Mouse (Mus musculus) megakaryocyte, adult 5-6 weeks (primary cell): Measurements from ENCODE around the gene Olfr16. TPM values are rescaled to one million over a fixed set of nuclear protein-coding genes. Genes with fewer than 3 reads are reported as not detected.

Experiments
- ATAC-seq: 2 replicates; pipeline ENCODE4 v1.8.0; 2016; ENCODE audit warnings: mild to moderate bottlenecking, inconsistent platforms; ENCODE audit not compliant: poor library complexity, severe bottlenecking
- total RNA-seq, 2 experiments: library from RNA; stranded (forward) in 1 of 2; stranded (reverse) in 1 of 2; fragments of 153-499, 151-499 nt in 1 of 2; fragments of 221-1000, 200-1000 nt in 1 of 2; gene quantifications; 2 replicates each; pipeline versions ENCODE4 v1.2.3 to v1.2.4; 2015 to 2017

Olfr16 gene
- total RNA-seq (2015) (not detected in 2 replicates), total RNA-seq (2017) (not detected in 2 replicates)

- no peak for ATAC-seq
Observed at GRCm38 (mm10) chr1:172950160-172950559, at the start of gene Olfr16. TSS of gene Olfr16 (plus strand) at chr1:172950409.

DNA sequence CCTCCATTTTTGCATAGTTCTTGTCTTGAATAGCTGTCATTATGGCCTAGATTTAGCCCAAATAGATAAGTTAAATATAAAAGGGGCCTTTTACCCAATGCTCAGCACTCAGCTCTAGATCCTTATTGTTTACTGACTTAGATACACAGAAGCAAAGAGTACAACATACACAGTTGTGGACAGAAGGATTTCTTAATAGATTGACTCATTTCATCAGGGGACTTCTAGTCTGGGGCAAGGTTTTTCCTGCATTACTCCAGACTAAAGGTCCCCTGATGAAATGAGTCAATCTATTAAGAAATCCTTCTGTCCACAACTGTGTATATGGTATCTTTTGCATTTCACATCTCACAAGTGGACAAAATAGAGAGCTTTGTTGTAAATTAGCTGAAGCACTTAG lies 46.9 kb upstream of the Olfr16 start:
- no peak for ATAC-seq

DNA sequence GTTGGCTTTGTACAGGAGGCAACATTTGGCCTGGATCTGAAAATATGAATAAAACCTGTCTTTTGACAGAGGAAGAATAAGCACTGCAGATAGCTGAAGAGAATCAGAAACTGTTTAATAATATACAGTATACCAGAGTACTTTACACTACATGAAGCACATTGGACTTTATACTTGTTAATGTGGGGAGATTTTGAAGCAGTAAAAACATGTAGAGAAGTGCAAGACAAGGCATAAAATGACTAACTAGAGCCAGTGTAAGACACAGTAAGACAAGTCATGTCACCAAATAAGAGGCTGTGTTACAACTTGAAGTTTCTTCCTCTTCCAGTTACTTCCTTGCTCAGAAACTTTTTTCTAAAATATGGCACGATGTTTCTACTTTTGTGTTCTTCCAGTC lies 33.1 kb upstream of the Olfr16 start:
- ATAC-seq: no peak

- no peak for ATAC-seq
Observed at GRCm38 (mm10) chr1:172918450-172918849, 31.8 kb upstream of the Olfr16 start.

GRCm38 (mm10) chr1:172932197-172932596 lies 18.0 kb upstream of the Olfr16 start:
- ATAC-seq: no peak

GRCm38 (mm10) chr1:172951171-172951720 lies 1.0 kb downstream of the Olfr16 start:
- no peak for ATAC-seq

DNA sequence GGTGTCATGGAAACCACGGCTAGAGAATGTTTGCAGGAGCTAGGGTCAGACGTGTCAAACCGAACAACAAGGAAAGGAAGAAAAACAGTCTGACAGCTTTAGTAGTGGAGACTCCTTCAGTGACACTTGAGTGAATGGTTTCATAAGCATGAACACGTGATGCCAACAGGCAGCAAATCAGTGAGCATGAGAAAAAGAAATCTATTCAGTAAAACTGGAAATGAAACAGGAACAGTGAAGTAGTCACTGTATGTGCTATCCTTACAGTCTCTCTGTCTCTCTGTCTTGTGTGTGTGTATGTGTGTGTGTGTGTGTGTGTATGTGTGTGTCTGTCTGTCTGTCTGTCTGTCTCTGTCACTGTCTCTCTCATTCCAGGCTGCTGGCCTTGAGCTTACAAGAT lies 5.2 kb downstream of the Olfr16 start:
- ATAC-seq: no peak

GRCm38 (mm10) chr1:172960452-172960851 lies 10.2 kb downstream of the Olfr16 start:
- ATAC-seq: no peak

DNA sequence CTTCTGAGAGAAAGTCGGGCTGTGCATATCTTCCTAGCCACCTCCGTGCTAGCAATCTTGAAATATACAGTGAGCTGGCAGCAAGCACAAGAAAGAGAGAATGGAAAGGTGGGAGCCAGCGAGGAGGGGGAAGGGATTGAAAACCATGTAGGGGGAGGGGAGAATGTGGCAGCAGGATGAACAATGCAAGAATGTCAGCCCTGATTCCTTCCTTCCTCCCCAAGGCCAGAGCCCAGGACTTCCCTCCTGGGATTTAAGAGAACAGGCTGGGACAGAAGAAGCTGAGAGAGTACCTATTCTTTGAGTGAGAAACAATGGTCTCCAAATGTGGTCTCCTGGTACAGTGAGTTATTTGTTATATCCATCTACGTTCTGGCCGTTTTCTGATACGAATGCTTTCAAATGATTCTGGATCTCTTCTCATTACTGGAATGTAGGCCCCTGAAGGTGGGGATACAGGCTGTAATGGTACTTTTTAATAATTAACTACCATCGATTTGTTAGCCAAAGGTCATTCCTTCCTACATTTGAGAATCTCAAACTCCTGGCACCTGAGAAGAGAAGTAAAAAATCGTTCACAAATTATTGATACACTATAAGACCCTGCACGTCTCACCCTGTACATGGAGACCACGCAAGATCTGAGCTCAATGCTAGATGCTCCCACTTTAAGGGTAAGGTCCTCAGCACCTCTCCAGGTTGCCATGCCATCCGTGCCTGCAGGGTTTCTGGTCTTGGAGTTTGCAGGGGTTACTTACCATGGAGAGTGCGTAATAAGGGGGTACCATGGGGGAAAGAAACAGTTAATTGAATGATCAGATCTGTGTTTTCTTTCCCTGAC lies 39.8 kb downstream of the Olfr16 start:
- no peak for ATAC-seq

DNA sequence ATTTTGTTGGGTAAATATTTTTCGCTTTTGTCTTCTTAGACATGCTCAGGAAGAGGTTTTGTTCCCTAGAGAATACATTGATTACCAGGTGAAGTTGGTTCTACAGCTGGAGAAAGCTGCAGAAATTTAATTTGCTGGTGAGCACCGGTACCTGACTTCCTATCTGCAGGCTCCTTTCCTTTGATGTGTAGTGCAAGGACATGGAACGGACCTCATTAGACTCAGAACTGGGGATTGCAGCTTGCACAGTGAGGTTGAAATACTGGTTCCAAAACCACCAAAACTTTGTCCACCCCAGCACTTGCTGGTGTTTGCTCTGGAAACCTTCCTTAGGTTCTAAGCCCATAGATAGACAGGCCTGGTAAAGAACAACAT lies 40.4 kb downstream of the Olfr16 start:
- ATAC-seq: no peak

Other genes with a start within 250 kb of the Olfr16 start
- gene Apcs, start 55.4 kb upstream of the Olfr16 start, total RNA-seq (2015): not detected in 2 replicates
- not detected in 2 replicates for gene Apcs, start 55.4 kb upstream of the Olfr16 start, total RNA-seq (2017)
- gene Olfr1408, start 187.0 kb downstream of the Olfr16 start, total RNA-seq (2015): not detected in 2 replicates
- gene Olfr1408, start 187.0 kb downstream of the Olfr16 start, total RNA-seq (2017): not detected in 2 replicates
- gene Olfr1406, start 240.2 kb downstream of the Olfr16 start, total RNA-seq (2015): not detected in 2 replicates
- not detected in 2 replicates for gene Olfr1406, start 240.2 kb downstream of the Olfr16 start, total RNA-seq (2017)
- gene Olfr218, start 247.4 kb downstream of the Olfr16 start, total RNA-seq (2015): not detected in 2 replicates
- gene Olfr218, start 247.4 kb downstream of the Olfr16 start, total RNA-seq (2017): not detected in 2 replicates